Mouse (Mus musculus) CH12.LX (cell line): ENCODE results near the gene Manbal. TPM values are rescaled to one million over a fixed set of nuclear protein-coding genes. Genes with fewer than 3 reads are reported as not detected.

Experiments used
- DNase-seq: peaks from one replicate; pipeline ENCODE4 v3.0.0-alpha.2; 2013; ENCODE audit errors: extremely low read depth
- H3K27ac ChIP-seq: 2 replicates; pipeline ENCODE4 v1.5.1; 2012; ENCODE audit warnings: low read depth, mild to moderate bottlenecking, control low read depth, moderate library complexity; ENCODE audit not compliant: insufficient read depth
- H3K27me3 ChIP-seq: replicated peaks from 2 replicates; pipeline ENCODE3; 2012; ENCODE audit warnings: inconsistent platforms
- H3K36me3 ChIP-seq, 2 experiments: replicated peaks in 1 of 2; 2 replicates each; pipeline versions ENCODE3 to v1.6.1; 2012; ENCODE audit warnings: inconsistent platforms in 1 of 2, low read length in 1 of 2, mild to moderate bottlenecking in 1 of 2, mixed read lengths in 1 of 2, moderate library complexity in 1 of 2; ENCODE audit not compliant: control insufficient read depth in 1 of 2, insufficient read depth in 1 of 2
- H3K4me1 ChIP-seq, 2 experiments: 2 replicates each; pipeline ENCODE4 v1.6.1; 2012; ENCODE audit warnings: inconsistent platforms in 1 of 2, moderate library complexity in 1 of 2; ENCODE audit not compliant: insufficient read depth in 2 of 2, control insufficient read depth in 1 of 2
- H3K4me2 ChIP-seq: 2 replicates; pipeline ENCODE4 v1.6.1; 2012; ENCODE audit warnings: low read depth, mild to moderate bottlenecking, control low read depth; ENCODE audit not compliant: poor library complexity, insufficient read depth, severe bottlenecking
- H3K4me3 ChIP-seq, 3 experiments: fragments of 150-350 bp in 1 of 3; sonication (generic) in 1 of 3; replicated peaks in 1 of 3; 2 replicates each; pipeline versions ENCODE3 to v1.5.1; 2011 to 2012; ENCODE audit warnings: low read depth in 2 of 3, low read length in 2 of 3, mild to moderate bottlenecking in 2 of 3, moderate library complexity in 2 of 3, control low read depth in 1 of 3, improper control_type of control experiment in 1 of 3, inconsistent platforms in 1 of 3, mixed read lengths in 1 of 3; ENCODE audit not compliant: poor library complexity in 1 of 3
- H3K79me2 ChIP-seq: replicated peaks from 2 replicates; pipeline ENCODE4 v1.6.1; 2012; ENCODE audit warnings: mild to moderate bottlenecking, moderate library complexity; ENCODE audit not compliant: control insufficient read depth, poor library complexity, insufficient read depth, severe bottlenecking; ENCODE audit errors: extremely low read depth
- H3K9ac ChIP-seq: 2 replicates; pipeline ENCODE4 v1.6.1; 2012; ENCODE audit warnings: low read depth, mild to moderate bottlenecking, control low read depth, moderate library complexity; ENCODE audit not compliant: insufficient read depth
- H3K9me3 ChIP-seq: replicated peaks from 2 replicates; pipeline ENCODE3; 2012; ENCODE audit warnings: low read length, inconsistent platforms, mixed read lengths
- CHD1 ChIP-seq: IDR thresholded peaks from 2 replicates; pipeline ENCODE4 v1.6.1; 2012; ENCODE audit warnings: low read depth, low read length, improper control_type of control experiment, inconsistent platforms
- CTCF ChIP-seq, 2 experiments: IDR thresholded peaks in 1 of 2; conservative IDR thresholded peaks in 1 of 2; 2 replicates each; pipeline ENCODE4 v1.5.1; 2011 to 2012; ENCODE audit warnings: low read depth in 2 of 2, low read length in 2 of 2, improper control_type of control experiment in 1 of 2, inconsistent platforms in 1 of 2, mild to moderate bottlenecking in 1 of 2, moderate library complexity in 1 of 2
- E2F4 ChIP-seq: IDR thresholded peaks from 2 replicates; pipeline ENCODE4 v1.6.1; 2011; ENCODE audit warnings: low read depth, low read length, improper control_type of control experiment; ENCODE audit not compliant: insufficient replicate concordance
- ELF1 ChIP-seq: IDR thresholded peaks from 2 replicates; pipeline ENCODE4 v1.6.1; 2014; ENCODE audit warnings: low read depth, mild to moderate bottlenecking, inconsistent platforms, low read length, improper control_type of control experiment
- GABPA ChIP-seq: IDR thresholded peaks from 2 replicates; pipeline ENCODE4 v1.6.1; 2012; ENCODE audit warnings: low read depth, low read length, improper control_type of control experiment, inconsistent platforms; ENCODE audit not compliant: insufficient replicate concordance
- IRF4 ChIP-seq: IDR thresholded peaks from 2 replicates; pipeline ENCODE4 v1.6.1; 2014; ENCODE audit warnings: low read depth, mild to moderate bottlenecking, inconsistent platforms, low read length, improper control_type of control experiment
- KAT2A ChIP-seq: IDR thresholded peaks from 2 replicates; pipeline ENCODE4 v1.6.1; 2012; ENCODE audit warnings: low read length, improper control_type of control experiment, inconsistent platforms; ENCODE audit not compliant: insufficient replicate concordance
- MAFK ChIP-seq: IDR thresholded peaks from 2 replicates; pipeline ENCODE4 v1.6.1; 2011; ENCODE audit warnings: low read length, improper control_type of control experiment; ENCODE audit not compliant: insufficient replicate concordance
- MAX ChIP-seq: IDR thresholded peaks from 2 replicates; pipeline ENCODE4 v1.6.1; 2011; ENCODE audit warnings: low read length, improper control_type of control experiment
- MAZ ChIP-seq: IDR thresholded peaks from 2 replicates; pipeline ENCODE4 v1.6.1; 2012; ENCODE audit warnings: low read depth, mild to moderate bottlenecking, inconsistent platforms, low read length, improper control_type of control experiment, moderate library complexity
- MEF2A ChIP-seq: IDR thresholded peaks from 2 replicates; pipeline ENCODE4 v1.6.1; 2014; ENCODE audit warnings: low read depth, mild to moderate bottlenecking, inconsistent platforms, low read length, improper control_type of control experiment, borderline replicate concordance
- MXI1 ChIP-seq: IDR thresholded peaks from 2 replicates; pipeline ENCODE4 v1.6.1; 2011; ENCODE audit warnings: mild to moderate bottlenecking, low read depth, low read length, improper control_type of control experiment
- MYC ChIP-seq: IDR thresholded peaks from 2 replicates; pipeline ENCODE4 v1.6.1; 2011; ENCODE audit warnings: low read depth, mild to moderate bottlenecking, improper control_type of control experiment, low read length
- NELFE ChIP-seq: IDR thresholded peaks from 2 replicates; pipeline ENCODE4 v1.6.1; 2011; ENCODE audit warnings: low read depth, low read length, improper control_type of control experiment
- NRF1 ChIP-seq: IDR thresholded peaks from 2 replicates; pipeline ENCODE4 v1.6.1; 2014; ENCODE audit warnings: low read depth, mild to moderate bottlenecking, inconsistent platforms, low read length, improper control_type of control experiment, moderate library complexity
- PAX5 ChIP-seq: IDR thresholded peaks from 2 replicates; pipeline ENCODE4 v1.6.1; 2012; ENCODE audit warnings: low read length, inconsistent platforms, mixed read lengths
- SIN3A ChIP-seq: IDR thresholded peaks from 2 replicates; pipeline ENCODE4 v1.6.1; 2012; ENCODE audit warnings: low read length, improper control_type of control experiment, inconsistent platforms
- SMC3 ChIP-seq: IDR thresholded peaks from 2 replicates; pipeline ENCODE4 v1.6.1; 2011; ENCODE audit warnings: low read depth, low read length, improper control_type of control experiment
- TBP ChIP-seq: conservative IDR thresholded peaks from 2 replicates; pipeline ENCODE4 v1.6.1; 2011; ENCODE audit warnings: low read depth, low read length, improper control_type of control experiment
- TCF12 ChIP-seq: IDR thresholded peaks from 2 replicates; pipeline ENCODE4 v1.6.1; 2014; ENCODE audit warnings: low read depth, mild to moderate bottlenecking, inconsistent platforms, low read length, improper control_type of control experiment
- UBTF ChIP-seq: IDR thresholded peaks from 2 replicates; pipeline ENCODE4 v1.6.1; 2012; ENCODE audit warnings: low read depth, mild to moderate bottlenecking, inconsistent platforms, low read length, improper control_type of control experiment, moderate library complexity
- USF1 ChIP-seq: IDR thresholded peaks from 2 replicates; pipeline ENCODE4 v1.6.1; 2014; ENCODE audit warnings: low read depth, mild to moderate bottlenecking, inconsistent platforms, low read length, improper control_type of control experiment
- ZC3H11A ChIP-seq: IDR thresholded peaks from 2 replicates; pipeline ENCODE4 v1.6.1; 2012; ENCODE audit warnings: low read depth, mild to moderate bottlenecking, inconsistent platforms, low read length, improper control_type of control experiment
- ZMIZ1 ChIP-seq: IDR thresholded peaks from 2 replicates; pipeline ENCODE4 v1.6.1; 2012; ENCODE audit warnings: low read depth, mild to moderate bottlenecking, inconsistent platforms, low read length, improper control_type of control experiment
- dilution Hi-C: fragments of 300-500 bp; cut with MboI; formaldehyde crosslinking; loops from 2 replicates; pipeline ENCODE4 v1.14.3; 2020; ENCODE audit warnings: low sequenced_read_pairs; ENCODE audit not compliant: extremely low pct_unique_long_range_greater_than_20kb, extremely low pct_ligation_motif_present
- in situ Hi-C: fragments of 300-500 bp; cut with MboI; formaldehyde crosslinking; loops from 3 replicates; pipeline ENCODE4 v1.14.3; 2019; ENCODE audit warnings: low sequenced_read_pairs, low pct_ligation_motif_present, low pct_unique_long_range_greater_than_20kb, mixed read lengths
- polyA plus RNA-seq: library from polyadenylated mRNA; unstranded; fragments of >175 nt; gene quantifications from 2 replicates; pipeline ENCODE4 v1.2.1, GENCODE M21; 2012; ENCODE audit warnings: low read depth; ENCODE audit not compliant: insufficient read length
- total RNA-seq, 2 experiments: library from RNA; depleted of rRNA; stranded (reverse); fragments of 300-350 nt in 1 of 2; fragments of >200 nt in 1 of 2; gene quantifications; 2 replicates each; pipeline ENCODE4 v1.2.3; 2012 to 2014

Manbal gene
- total and polyA plus RNA-seq, 3 experiments, result 13.7 to 29.4 (median 17.0) TPM

GRCm38 (mm10) chr2:157434041-157434440 lies 66.6 kb downstream of the Manbal start:
- H3K36me3 ChIP-seq, result no peaks in the 10 kb centered on the region
- no peak for DNase-seq
- H3K27ac ChIP-seq, result no peak overlapping the region
- H3K9ac ChIP-seq, result no peak overlapping the region
- no peak overlapping the region for H3K4me3 ChIP-seq
- in situ Hi-C loops (no loop called here), dilution Hi-C loops (no loop called here)
- H3K79me2 ChIP-seq, result no peaks in the 10 kb centered on the region
- H3K27me3 ChIP-seq, result peaks cover 97% of the 10 kb centered on the region
- H3K9me3 ChIP-seq, result no peaks in the 10 kb centered on the region
- no peak for TF ChIP-seq E2F4
- no peak for TF ChIP-seq KAT2A
- TF ChIP-seq GABPA, result no peak
- no peak for TF ChIP-seq MAZ
- no peak for TF ChIP-seq SMC3
- TF ChIP-seq CHD1, result no peak
- no peak for TF ChIP-seq UBTF
- TF ChIP-seq ZMIZ1, result no peak
- TF ChIP-seq SIN3A, result no peak
- TF ChIP-seq IRF4, result no peak
- TF ChIP-seq MEF2A, result no peak
- no peak for TF ChIP-seq TCF12
- no peak for TF ChIP-seq CTCF (conservative IDR thresholded peaks at IDR 0.05 in 1 of 2, IDR thresholded peaks at IDR 0.05 in 1 of 2; ENCODE audit: low read depth in 2 of 2, low read length in 2 of 2)
- no peak for TF ChIP-seq MAFK
- TF ChIP-seq NELFE, result no peak
- no peak for TF ChIP-seq ELF1
- no peak for TF ChIP-seq NRF1
- TF ChIP-seq PAX5, result no peak
- TF ChIP-seq MAX, result no peak
- no peak overlapping the region for H3K4me2 ChIP-seq
- H3K4me1 ChIP-seq, result peaks cover 0 to 22% of the 10 kb centered on the region in 2 experiments; a peak in 2 of 4 replicates

- in situ Hi-C loops, result no loop called here
- peaks cover 0 to 17% of the 10 kb centered on the region in 2 experiments; a peak in 2 of 4 replicates for H3K4me1 ChIP-seq
Observed at GRCm38 (mm10) chr2:157434497-157434896, 67.1 kb downstream of the Manbal start.

More at GRCm38 (mm10) chr2:157434497-157434896, 67.1 kb downstream of the Manbal start:
- Histone ChIP-seq H3K79me2 (no peaks in the 10 kb centered on the region), H3K36me3 (no peaks in the 10 kb centered on the region), H3K9ac (no peak overlapping the region), H3K27me3 (peaks cover 94% of the 10 kb centered on the region), H3K27ac (no peak overlapping the region), H3K4me3 (no peak overlapping the region), H3K4me2 (no peak overlapping the region), H3K9me3 (no peaks in the 10 kb centered on the region)
- no peak for DNase-seq
- dilution Hi-C loops, result no loop called here
- TF ChIP-seq TBP, result no peak
- TF ChIP-seq MYC, result no peak
- no peak for TF ChIP-seq MAFK
- no peak for TF ChIP-seq MXI1
- TF ChIP-seq ZMIZ1, result no peak
- no peak for TF ChIP-seq ZC3H11A
- TF ChIP-seq TCF12, result no peak
- no peak for TF ChIP-seq NRF1
- TF ChIP-seq USF1, result no peak
